Comparison of ENCODE assay signal across 20 mouse cellular contexts in genomic region chr10:12936079-12936478, GRCm38 (mm10).
"Had no signal": no experiment of that assay in that cellular context is flagged by ENCODE, and none has a peak within 500 bp of the region (broad histone marks: within the 10 kb centered on the region; RNA-seq: fewer than 3 reads in every experiment).

No protein-coding gene starts in this region.

- ATAC-seq: liver, embryonic 12.5 days; midbrain, embryonic 15.5 days had no signal

- H3K9me3 ChIP-seq: kidney, embryonic 15.5 days; liver, embryonic 12.5 days; liver, embryonic 15.5 days; lung, embryonic 15.5 days; midbrain, embryonic 10.5 days; midbrain, embryonic 15.5 days; neural tube, embryonic 13.5 days had no signal

- H3K4me1 ChIP-seq: midbrain, embryonic 15.5 days had no signal

- H3K4me3 ChIP-seq: kidney, embryonic 15.5 days; limb, embryonic 13.5 days; liver, embryonic 12.5 days; liver, embryonic 15.5 days; lung, embryonic 15.5 days; midbrain, embryonic 10.5 days; midbrain, embryonic 15.5 days; myocyte; neural tube, embryonic 13.5 days had no signal

- H3K4me2 ChIP-seq: kidney, embryonic 15.5 days; limb, embryonic 13.5 days; liver, embryonic 12.5 days; liver, embryonic 15.5 days; lung, embryonic 15.5 days; midbrain, embryonic 15.5 days; neural tube, embryonic 13.5 days had no signal

- H3K27ac ChIP-seq: kidney, embryonic 15.5 days; limb, embryonic 13.5 days; liver, embryonic 12.5 days; liver, embryonic 15.5 days; lung, embryonic 15.5 days; midbrain, embryonic 10.5 days; midbrain, embryonic 15.5 days; neural tube, embryonic 13.5 days had no signal

- DNase-seq: kidney, adult 11 months; kidney, adult 8-10 months; kidney, postnatal 10 days; kidney, postnatal 4 days; left cerebral cortex, postnatal 4 days; liver; lung, adult 18-20 months; lung, postnatal 10 days; lung, postnatal 36 days; thymus, adult 18-20 months; thymus, postnatal 4 days had no signal

- H3K9ac ChIP-seq: kidney, embryonic 15.5 days; limb, embryonic 13.5 days; liver, embryonic 12.5 days; liver, embryonic 15.5 days; lung, embryonic 15.5 days; midbrain, embryonic 15.5 days; neural tube, embryonic 13.5 days had no signal

- H3K36me3 ChIP-seq: kidney, embryonic 15.5 days; limb, embryonic 13.5 days; lung, embryonic 15.5 days; midbrain, embryonic 10.5 days; midbrain, embryonic 15.5 days; neural tube, embryonic 13.5 days had no signal
